Mouse (Mus musculus): ENCODE measurements around the gene Tmem251.

Tmem251 gene

DNA sequence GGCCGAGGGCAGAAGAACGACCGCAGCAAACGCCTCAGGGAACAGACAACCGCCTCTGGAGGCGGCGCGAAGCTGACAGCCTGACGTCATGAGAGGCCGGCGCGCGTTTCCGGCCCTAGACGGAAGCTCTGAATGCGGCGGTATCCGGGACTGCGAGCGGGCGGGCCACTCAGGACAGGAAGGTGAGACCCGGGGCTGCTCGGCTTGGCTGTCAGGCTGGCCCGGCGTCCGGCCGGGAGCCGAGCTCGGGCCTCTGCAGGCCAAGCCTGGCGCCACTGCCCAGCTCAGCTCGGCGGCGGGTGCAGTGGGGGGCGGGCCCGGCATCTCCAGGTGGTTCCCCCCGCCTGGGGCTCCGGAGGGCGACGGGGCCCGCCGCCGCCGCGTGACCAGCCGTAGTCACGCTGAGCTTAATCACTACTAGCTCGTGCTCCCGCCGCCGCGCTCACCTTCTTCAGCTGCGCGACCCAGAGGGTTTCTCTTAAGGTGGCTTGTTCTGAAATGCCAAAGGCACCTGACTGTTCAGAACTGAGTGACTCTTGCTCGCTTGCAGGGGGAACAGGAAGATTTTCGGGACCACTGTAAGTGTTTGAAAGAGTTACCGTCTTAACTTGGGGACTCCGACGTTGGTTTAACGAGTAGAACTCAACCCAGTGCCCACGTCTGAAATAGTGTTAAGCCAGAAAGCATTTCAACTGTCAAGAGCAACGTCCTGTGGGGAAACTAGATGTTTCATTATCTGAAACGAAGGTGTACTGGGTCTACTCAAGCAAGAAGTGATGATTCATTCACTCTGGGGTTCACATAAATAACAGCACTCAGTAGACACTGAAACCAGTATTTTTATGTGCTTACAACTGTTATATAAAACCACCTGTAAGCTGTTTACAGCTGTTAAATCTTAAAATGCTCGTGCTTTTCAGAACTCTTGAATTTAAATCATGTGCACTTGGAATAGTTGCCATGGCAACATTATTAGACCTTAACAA, at the start of gene Tmem251, which contains the start of gene Moap1:
Gene Tmem251, plus strand, starts transcription at position 174 of the 986 bp plus-strand sequence.
Gene Moap1, minus strand, starts transcription at position 73 of the 986 bp plus-strand sequence.
- CTCF ChIA-PET: interaction anchor here (0.8 kb wide), 1 partner anchor 17 kb away, joined by 3 read pairs; no protein-coding TSS in a partner anchor

DNA sequence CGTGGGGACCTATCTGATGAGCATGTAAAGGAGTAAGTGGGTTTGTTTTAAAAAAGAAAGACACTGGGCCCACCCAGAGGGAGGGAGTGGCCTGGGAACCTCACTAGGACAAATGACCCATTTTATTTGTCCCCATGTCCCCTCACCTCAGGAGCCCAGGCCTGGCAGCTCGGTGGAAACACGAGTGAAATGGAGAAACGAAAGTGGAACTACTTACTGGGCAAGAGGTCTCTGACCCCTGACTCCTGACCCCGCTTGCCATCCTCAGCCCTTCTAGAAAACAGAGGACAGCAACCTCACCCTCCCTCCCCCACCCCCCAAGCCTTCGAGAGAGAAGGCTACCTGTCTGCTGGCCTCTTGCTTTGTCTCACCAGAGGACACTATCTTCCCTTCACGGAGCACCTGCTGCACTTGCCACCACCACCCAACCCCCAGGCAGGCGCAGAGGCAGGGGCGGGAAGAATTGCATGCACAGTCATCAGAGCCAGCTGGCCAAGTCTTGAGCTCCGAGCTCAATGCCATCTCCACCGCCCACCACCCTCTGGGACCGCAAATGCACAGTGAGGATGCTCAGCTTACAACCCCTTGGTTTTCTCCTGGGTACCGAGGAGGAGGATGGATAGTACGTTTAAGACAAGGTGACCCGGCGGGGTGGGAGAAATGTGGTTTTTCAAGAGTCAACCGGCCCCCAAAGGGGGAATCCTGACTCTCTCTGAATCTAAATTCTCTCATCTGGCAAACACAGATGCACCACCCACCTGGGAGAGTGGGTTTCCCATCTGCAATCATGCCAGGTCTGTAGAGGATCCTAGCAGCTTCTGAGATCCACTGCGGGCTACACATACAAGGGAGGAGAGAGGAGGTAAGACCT, 48.0 kb upstream of the Tmem251 start:
- CTCF ChIA-PET: interaction anchor here (0.9 kb wide), 1 partner anchor 49 kb away, joined by 3 read pairs; no protein-coding TSS in a partner anchor

DNA sequence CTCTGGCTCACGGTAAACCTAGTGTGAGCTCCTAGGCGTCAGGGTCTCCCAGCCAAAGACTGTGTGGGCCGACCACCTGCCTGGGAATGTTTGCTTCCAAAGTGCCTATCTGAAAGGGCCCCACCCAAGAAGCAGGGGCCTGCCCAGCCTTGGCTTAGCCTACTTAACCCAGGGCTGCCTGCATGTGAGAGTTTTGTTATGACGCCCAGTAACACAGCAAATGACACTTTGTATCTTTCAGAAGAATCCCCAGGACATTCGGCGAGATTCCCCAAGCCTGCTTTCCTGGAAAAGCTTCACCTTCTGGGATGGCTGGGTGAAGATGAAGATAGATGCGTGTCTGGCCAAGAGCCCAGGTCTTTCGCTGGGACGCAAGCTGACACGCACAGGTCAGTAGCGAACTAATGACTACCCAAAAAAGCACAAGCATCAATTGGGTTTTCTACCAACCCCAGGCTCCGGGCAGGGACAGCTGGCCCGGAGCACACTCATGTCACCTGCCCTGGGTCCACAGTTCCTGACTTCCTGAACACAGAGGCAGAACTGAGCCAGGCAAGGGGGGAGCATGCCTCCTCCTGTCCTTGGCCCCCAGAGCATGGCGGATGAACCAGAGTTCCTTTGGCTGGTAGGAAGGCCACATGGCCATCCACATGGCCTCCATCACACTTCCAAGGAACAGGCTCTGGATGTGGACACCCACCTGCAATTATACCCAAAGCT, 46.8 kb upstream of the Tmem251 start:
- CTCF ChIA-PET: interaction anchor here (0.6 kb wide), 1 partner anchor 62 kb away, joined by 4 read pairs; no protein-coding TSS in a partner anchor

DNA sequence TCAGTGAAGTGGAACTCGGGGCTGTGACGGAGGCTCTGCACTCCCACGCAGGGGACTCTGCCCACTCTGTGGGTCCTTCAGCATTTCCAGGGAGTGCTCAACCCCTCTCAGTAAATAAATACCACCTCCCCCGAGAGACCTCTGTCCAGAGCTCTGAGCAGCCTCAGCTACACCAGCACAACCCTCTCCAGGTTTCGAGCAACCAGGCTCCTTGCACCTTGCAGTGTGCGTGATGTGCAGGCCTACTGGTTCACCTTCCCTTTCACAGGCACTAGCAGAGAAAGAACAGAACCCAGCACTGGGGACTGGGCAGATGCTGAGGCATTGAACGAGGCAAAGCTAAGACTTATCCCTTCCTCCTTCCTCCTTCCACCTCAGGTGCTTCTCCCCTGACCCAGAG, 46.2 kb upstream of the Tmem251 start:
- CTCF ChIA-PET: interaction anchor here (0.6 to 0.8 kb wide), 2 partner anchors 16 to 62 kb away, joined by 3 to 4 read pairs; no protein-coding TSS in a partner anchor

DNA sequence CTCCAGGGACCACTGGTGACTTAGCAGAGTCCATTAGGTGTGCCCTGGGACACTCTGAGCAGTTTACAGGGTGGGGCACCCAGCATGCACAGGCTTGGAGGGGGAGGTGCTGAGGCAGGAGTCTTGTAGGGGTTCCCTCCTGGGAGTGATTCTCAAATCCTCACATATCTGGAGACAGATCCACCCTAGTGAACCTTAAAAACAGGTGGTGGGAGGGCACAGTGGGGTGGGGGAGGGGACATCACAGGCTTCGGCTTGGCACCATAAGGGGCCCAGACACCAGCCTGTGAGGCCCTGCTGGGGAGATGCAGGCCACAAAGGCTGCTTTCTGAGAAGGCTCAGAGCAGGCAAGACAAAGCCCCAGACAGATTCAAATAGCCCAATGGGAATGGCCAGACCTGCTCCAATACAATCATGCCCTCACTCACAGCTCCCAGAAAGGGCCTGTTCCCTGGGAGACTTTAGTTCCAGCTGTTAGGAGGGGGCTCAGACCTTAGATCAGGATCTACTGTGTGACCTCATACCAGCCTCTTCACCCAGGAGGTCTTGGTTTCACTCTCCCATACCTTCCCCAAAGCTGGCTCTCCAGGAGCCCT, 45.4 kb upstream of the Tmem251 start:
- CTCF ChIA-PET: interaction anchor here (0.8 kb wide), 1 partner anchor 15 kb away, joined by 3 read pairs; no protein-coding TSS in a partner anchor

DNA sequence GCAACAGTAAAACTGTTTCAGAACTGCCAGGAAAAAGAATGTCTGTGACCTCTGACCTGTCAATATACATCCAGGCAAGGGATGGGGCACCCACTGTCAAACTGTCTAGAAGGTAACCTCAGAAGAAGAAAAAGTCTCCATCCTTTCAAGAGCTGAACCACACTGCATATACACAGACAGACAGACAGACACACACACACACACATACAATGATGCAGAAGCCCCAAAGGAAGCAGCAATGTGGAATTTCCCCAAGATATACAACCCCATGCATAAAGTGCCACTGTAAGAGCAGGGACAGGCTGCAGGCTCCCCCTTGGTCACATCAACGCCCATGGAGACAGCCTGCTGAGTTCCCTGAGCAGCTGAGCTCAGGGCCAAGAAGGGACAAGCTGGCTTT, 44.4 kb upstream of the Tmem251 start:
- CTCF ChIA-PET: no interaction called here

DNA sequence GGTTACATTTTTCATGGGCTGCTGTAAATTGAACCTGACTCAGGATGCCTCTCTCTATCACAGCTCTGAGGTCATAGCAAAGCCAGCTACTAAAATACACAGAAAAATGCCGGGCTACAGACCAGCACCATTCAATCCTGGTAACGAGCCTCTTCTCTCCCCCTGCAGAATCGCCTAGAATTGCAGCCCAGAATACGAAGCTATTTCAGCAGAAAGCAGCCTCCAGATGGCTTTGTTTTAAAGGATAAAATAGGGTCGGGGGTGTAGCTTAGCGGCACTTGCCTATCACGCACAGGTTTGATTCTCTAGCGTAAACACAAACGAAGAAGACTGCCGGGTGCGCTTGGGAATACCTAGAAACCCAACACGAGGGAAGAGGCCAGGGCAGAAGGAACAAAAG, 43.1 kb upstream of the Tmem251 start:
- CTCF ChIA-PET: interaction anchor here (0.6 to 3.4 kb wide), 3 partner anchors 9 to 19 kb away, joined by 3 to 24 read pairs (median 3); no protein-coding TSS in a partner anchor

DNA sequence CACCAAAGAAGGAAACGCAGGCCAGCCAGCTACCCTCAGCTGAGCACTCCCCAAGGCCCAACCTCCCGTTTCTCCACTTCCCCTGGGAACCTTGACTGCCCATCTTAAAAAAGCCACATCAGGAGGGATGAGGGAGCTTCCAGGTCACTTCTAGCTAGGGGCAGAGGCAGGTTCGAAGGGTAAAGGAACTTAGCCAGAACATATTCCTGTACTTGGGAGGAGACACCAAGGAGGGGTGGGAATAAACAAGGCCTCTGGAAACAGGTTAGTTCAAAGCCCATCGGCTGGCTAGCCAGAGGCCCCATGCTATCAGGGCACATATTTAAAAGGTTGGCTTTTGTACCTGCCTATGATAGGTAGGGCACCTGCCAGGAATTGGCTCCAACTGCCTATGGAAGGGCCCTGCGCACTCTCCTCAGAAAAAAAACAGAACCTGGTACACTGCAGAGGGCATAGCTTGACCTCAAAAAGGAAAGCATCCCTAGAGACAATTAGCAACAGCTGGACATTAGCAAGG, 41.8 kb upstream of the Tmem251 start:
- CTCF ChIA-PET: interaction anchor here (0.6 to 3.4 kb wide), 2 partner anchors 11 to 407 kb away, joined by 3 to 24 read pairs; no protein-coding TSS in a partner anchor

DNA sequence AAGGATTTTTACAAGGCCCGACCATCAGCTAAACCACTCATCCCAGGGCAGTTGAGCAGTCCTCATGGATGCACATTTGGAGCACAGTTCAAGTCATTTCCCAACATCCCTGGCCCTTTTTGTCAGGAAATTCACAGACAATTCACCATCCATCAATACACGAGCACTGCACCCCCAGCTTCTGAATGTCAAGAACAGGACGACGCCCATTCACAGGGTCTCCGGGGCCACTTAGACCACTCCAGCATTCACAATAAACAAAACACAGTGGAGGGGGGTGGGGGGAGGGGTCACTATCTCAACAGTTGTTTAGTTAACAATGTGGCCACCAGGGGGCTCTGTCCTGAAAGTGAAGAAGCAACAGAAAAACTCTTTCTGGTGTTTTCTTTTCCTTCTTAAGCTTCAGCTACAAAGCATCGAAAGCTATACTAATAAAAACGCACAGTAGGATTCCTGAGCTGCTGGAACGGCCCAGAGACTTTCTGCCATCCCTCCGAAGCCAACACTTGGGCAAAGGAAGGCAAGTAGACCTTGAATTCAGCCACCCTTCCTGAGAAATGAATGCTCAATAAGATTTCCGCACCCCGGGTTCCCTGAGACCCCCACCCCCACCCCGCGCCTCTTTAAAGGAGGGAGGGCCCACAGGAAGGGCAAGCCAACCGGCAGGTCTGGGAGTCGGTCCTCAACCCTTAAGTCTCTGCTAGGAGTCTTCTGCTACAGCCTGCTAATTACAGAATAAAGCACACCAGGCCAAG, 41.0 kb upstream of the Tmem251 start:
- CTCF ChIA-PET: interaction anchor here (0.6 to 3.4 kb wide), 4 partner anchors 12 to 406 kb away, joined by 3 to 24 read pairs (median 6); no protein-coding TSS in a partner anchor

DNA sequence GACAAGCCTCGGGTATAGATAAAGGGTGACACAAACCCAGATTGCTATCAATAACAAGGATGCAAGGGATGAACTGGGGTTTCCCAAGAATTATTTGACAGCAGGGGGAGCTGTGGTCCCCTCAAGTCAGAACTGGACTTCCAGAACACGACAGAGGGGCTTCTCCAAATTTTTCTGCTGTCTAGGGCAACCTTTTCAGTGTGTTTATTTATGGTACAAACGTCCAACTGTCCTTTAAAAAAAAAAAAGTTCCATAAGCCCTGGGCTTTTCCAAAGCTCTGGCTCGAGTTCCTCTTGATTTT, 40.5 kb upstream of the Tmem251 start:
- CTCF ChIA-PET: interaction anchor here (0.7 to 3.4 kb wide), 3 partner anchors 12 to 100 kb away, joined by 5 to 24 read pairs (median 8); no protein-coding TSS in a partner anchor

DNA sequence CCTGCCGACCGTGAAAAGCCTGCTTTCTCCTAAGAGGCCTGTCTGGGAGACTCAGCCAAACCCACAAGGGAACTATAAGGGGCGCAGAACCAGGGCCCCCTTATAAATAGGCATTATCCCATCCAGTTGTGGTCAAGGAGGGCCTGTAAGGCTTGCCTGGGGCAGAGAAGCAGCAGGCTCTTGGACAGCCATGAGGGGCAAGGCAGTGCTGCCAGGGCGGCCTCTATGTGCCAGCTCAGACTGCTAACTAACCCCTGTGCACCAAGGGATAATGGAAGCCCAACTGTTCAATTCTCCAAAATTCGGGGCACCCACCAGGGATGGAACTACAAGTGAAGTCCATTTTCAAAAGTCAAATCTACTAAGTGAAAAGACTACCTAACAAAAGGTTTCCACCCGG, 40.1 kb upstream of the Tmem251 start:
- CTCF ChIA-PET: interaction anchor here (0.7 to 3.4 kb wide), 2 partner anchors 13 to 100 kb away, joined by 5 to 24 read pairs; no protein-coding TSS in a partner anchor

DNA sequence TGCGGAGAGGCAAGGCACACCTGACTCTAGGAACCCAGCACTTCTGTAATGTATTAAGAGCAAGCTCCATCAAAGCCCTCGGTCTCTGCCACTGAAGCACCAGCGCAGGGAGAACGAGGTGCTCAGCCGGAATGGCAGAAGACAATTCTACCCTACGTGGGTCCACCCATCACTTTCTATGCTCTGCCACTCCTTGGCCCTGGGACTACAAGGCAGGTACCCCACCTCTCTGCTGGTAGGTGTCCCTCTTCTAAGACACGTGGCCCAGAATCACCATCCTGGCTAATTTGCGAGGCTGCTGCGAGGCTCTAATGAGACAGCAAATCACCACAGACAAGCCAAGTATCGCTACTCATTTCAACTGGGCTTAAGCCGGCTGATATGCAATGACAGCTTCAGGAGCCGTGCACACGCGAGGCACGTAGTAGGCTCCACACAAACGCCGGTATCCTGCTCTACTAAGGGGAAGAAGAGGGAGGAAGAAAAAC, 39.6 kb upstream of the Tmem251 start:
- CTCF ChIA-PET: interaction anchor here (3.4 kb wide), 1 partner anchor 13 kb away, joined by 24 read pairs; no protein-coding TSS in a partner anchor

DNA sequence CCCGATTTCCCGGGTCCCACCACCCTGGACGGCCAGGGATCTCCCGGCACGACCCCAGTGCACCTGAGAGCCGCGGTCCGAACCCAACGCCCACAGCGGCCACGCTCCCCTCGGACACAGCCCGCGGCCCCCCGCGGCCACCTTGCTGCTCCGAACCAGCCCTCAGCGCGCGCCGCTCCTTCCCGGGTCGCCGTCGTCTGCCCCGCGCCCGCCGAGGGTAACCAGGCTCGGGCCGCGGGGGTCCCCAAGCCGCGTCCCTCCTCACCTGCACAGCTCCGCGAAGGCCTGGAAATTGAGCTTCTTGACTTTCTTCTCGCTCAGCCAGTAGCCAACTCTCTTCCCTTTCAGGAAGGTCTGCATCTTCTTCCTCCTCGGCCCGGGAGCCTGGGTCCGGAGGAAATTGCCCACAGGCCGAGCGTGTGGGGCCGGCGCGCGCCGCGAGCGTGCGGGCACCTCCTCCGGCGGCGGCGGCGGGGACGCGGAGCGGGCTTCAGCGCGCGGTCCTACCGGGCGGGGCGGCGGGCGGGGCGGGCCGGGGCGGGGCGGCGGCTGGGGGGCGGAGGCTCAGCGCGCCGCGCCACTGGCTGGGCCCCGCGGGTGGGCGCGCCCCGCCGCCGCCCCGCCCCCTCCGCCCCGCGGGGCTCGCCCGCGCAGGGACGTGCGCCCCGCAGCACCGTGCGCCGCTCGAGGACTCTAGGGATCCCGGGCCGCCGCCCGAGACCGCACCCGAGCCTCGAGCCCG, 38.9 kb upstream of the Tmem251 start, which contains the start of gene Itpk1:
Gene Itpk1, minus strand, starts transcription at position 474 of the 742 bp plus-strand sequence.
- CTCF ChIA-PET: no interaction called here

DNA sequence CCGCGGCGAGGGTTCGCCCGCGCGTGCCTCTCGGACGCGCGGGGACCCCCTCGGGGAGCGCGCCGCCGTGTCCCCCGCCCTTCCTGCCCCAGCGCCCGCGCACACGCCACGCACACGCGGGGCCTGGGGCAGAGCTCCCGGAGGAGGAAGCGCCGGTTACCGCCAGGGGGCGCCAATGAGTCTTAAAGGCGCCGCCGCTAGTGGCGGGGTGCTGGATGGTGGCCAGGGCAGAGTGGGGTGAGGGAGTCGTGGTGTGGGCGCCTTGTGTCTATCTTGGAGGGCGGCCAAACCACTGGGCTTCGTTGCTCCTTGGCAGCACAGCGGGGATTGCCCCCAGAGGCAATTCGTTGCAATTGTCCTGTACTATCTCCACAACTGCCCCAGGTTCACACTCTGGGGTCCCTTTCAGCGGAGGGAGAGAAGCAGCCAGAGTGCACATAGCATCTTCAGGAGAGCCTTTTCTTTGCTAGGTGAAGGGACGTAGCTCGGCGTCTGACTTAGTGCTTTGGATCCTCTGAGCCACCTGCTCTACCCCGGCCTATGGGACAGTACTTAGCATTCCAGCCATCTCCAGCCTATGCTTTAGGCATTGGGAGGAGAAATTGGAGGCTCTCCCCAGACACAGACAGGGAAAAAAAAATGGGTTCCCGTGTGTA, 38.2 kb upstream of the Tmem251 start:
- CTCF ChIA-PET: interaction anchor here (0.5 to 0.7 kb wide), 2 partner anchors 46 to 711 kb away, joined by 3 to 6 read pairs; no protein-coding TSS in a partner anchor

DNA sequence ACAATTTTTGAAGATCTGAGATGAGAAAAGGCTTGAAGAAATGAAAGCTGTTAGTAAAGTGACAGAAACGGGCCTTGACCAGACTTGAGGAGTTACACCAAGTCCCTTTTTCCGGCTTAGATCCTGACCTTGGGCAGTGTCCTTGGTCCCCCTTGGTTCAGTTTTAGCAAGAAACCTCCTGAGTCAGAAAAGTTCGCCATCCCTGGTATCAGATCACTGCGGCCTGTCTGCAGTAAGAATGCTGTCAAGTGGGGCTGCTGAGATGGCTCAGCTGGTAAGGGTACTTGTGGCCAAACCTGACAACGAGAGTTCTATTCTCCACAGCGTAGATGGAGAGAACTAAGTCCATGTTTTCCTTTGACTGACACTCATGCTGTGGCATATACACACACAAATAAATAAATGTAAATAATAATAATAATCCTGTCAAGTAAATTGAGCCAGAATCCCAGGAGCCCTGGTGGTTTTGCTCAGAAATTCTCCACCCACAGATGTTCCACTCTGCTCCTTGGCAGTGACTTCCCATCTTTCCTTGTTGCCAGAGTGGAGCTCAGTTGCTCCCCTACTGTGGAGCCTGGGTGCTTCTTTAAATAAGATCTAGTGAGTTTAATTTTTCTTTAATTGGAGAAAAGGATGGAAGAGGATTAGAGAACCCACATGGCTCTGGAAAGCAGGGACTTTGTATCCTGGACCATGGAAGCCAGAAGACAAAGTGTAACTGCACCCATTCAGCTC, 37.5 kb upstream of the Tmem251 start:
- CTCF ChIA-PET: interaction anchor here (0.5 to 0.7 kb wide), 2 partner anchors 46 to 712 kb away, joined by 3 to 6 read pairs; no protein-coding TSS in a partner anchor

DNA sequence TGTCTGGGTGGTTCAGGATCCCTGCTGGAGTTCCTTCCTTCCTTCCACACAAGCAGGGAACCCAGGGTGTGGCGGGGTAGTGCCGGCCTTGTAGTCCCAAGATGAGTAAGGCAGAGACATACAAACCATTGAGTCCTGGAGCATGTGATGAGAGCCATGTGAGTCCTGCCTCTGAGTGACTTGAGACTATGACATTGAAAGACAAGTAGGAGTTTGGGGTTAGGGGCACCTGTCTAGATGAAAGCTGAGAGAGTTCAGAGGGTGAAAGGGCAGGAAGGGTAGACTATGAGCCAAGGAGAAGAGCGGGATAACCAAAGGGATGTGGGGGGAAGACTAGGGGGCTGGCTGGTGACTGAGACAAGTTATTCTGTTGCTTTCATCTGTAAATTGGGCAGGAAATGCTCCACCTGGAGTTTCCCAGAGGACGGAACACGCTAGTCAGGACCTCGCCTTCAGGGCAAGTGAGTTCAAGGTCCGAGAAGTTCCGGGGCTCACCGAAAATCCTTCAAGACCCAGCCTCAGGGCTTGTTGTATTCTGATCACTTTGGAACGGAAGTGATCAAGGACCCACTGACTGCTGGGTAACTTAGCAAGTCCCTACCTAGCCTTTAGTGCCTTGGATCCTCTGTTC, 36.6 kb upstream of the Tmem251 start:
- CTCF ChIA-PET: no interaction called here

DNA sequence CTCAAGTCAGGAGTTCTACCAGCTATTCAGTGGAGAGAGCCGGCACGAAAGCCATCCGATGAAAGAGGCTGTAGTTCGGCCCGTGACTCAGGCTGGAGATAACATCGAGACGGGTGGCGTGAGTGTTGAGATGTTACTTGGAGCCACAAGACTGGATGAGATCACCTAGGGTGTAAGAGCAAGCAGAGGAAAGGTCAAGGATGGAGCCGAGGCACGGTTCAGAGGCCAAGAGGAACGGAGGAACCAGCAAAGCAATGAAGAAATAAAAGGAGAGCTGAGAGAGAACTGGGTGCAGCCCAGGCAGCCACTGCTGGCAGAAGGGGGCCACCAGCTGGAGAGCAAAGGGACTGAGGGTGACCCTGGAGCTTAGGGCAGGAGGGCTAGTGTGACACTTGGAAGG, 35.3 kb upstream of the Tmem251 start:
- CTCF ChIA-PET: no interaction called here

All from spleen, embryonic (tissue).